Comparison of ENCODE assay signal across 12 mouse cellular contexts in genomic region chr15:25858611-25859058, GRCm38 (mm10). TPM values are rescaled to one million over a fixed set of nuclear protein-coding genes. Genes with fewer than 3 reads are reported as not detected.
DNase-seq lines count a peak whose midpoint lies in the region; ATAC-seq and TF ChIP-seq lines count a peak whose summit lies in the region.
"Had no signal": no experiment of that assay in that cellular context is flagged by ENCODE, and none has a peak within 500 bp of the region (broad histone marks: within the 10 kb centered on the region; RNA-seq: fewer than 3 reads in every experiment).

No protein-coding gene starts in this region.

- TF ChIP-seq CTCF in CH12.LX (conservative IDR thresholded peaks at IDR 0.05 in 1 of 2, IDR thresholded peaks at IDR 0.05 in 1 of 2; ENCODE audit: low read depth in 2 of 2, low read length in 2 of 2): no peak

- no peaks in the 10 kb centered on the region for H3K79me2 ChIP-seq in CH12.LX (replicated peaks; ENCODE audit: control insufficient read depth, extremely low read depth, insufficient read depth, poor library complexity, severe bottlenecking)

- WGBS in liver, embryonic 12.5 days (ENCODE audit: insufficient replicate concordance): 44% methylated on average over 11 of the region's 12 CpGs
- WGBS in hindbrain, embryonic 14.5 days: 67% methylated on average over 12 of the region's 12 CpGs

- peak overlapping the region; percentile 77 for H3K27ac ChIP-seq in CH12.LX (ENCODE audit: insufficient read depth, low read depth)
- no peak overlapping the region for H3K27ac ChIP-seq in liver, embryonic 12.5 days
- H3K27ac ChIP-seq in hindbrain, embryonic 14.5 days: no peak overlapping the region
- H3K27ac ChIP-seq: embryonic facial prominence, embryonic 15.5 days; midbrain, embryonic 12.5 days had no signal

- no peaks in the 10 kb centered on the region for H3K27me3 ChIP-seq in CH12.LX (replicated peaks)
- no peaks in the 10 kb centered on the region for H3K27me3 ChIP-seq in liver, embryonic 12.5 days (replicated peaks)
- no peaks in the 10 kb centered on the region for H3K27me3 ChIP-seq in hindbrain, embryonic 14.5 days (ENCODE audit: control insufficient read depth, insufficient read depth, low read length)
- H3K27me3 ChIP-seq: embryonic facial prominence, embryonic 15.5 days; midbrain, embryonic 12.5 days had no signal

- dilution Hi-C loops in CH12.LX (cut with MboI; ENCODE audit: extremely low pct_ligation_motif_present, extremely low pct_unique_long_range_greater_than_20kb, low sequenced_read_pairs): no loop called here

- peaks cover 0 to 3% of the 10 kb centered on the region in 2 experiments for H3K36me3 ChIP-seq in CH12.LX (replicated peaks in 1 of 2; ENCODE audit: control insufficient read depth in 1 of 2, insufficient read depth in 1 of 2, low read length in 1 of 2)
- no peaks in the 10 kb centered on the region for H3K36me3 ChIP-seq in liver, embryonic 12.5 days
- H3K36me3 ChIP-seq in hindbrain, embryonic 14.5 days (replicated peaks; ENCODE audit: control insufficient read depth, insufficient read depth): no peaks in the 10 kb centered on the region
- H3K36me3 ChIP-seq: embryonic facial prominence, embryonic 15.5 days; midbrain, embryonic 12.5 days had no signal

- peak; percentile 71 for ATAC-seq in inflammation-experienced regulatory T-cells, adult 6 months
- no peak for ATAC-seq in liver, embryonic 12.5 days
- ATAC-seq in hindbrain, embryonic 14.5 days (ENCODE audit: low FRiP score): no peak
- ATAC-seq: hindbrain, embryonic 16.5 days had no signal

- peak; percentile 38; the same call in 1 of the 2 replicates for TF ChIP-seq POLR2A in CH12.LX (IDR thresholded peaks at IDR 0.05; ENCODE audit: low read depth, low read length)

- DNase-seq in CH12.LX (ENCODE audit: extremely low read depth): peak; percentile 68
- peak; percentile 64 to 68 for DNase-seq in spleen, postnatal 36 days (ENCODE audit: low spot score in 2 of 2)
- DNase-seq in cerebellum, postnatal 25 days: no peak
- no peak for DNase-seq in adrenal gland, postnatal 25 days
- no peak for DNase-seq in embryo, embryonic 10.5 days (ENCODE audit: low spot score)
- DNase-seq in hindbrain, embryonic 14.5 days (ENCODE audit: low spot score): no peak
- DNase-seq: gastrocnemius, postnatal 25 days had no signal

- H3K9ac ChIP-seq in CH12.LX (ENCODE audit: insufficient read depth, low read depth): peak overlapping the region; percentile 31; the same call in 1 of the 2 replicates
- H3K9ac ChIP-seq in liver, embryonic 12.5 days: no peak overlapping the region
- no peak overlapping the region for H3K9ac ChIP-seq in hindbrain, embryonic 14.5 days
- H3K9ac ChIP-seq: embryonic facial prominence, embryonic 15.5 days; midbrain, embryonic 12.5 days had no signal

- in situ Hi-C loops in CH12.LX (cut with MboI; ENCODE audit: low pct_ligation_motif_present, low pct_unique_long_range_greater_than_20kb, low sequenced_read_pairs): no loop called here

- H3K4me2 ChIP-seq in CH12.LX (ENCODE audit: insufficient read depth, low read depth, poor library complexity, severe bottlenecking): peak overlapping the region; percentile 78
- H3K4me2 ChIP-seq in liver, embryonic 12.5 days: peak overlapping the region; percentile 32; the same call in 1 of the 2 replicates
- H3K4me2 ChIP-seq in hindbrain, embryonic 14.5 days (replicated peaks): no peak overlapping the region
- H3K4me2 ChIP-seq: embryonic facial prominence, embryonic 15.5 days; midbrain, embryonic 12.5 days had no signal

- H3K4me3 ChIP-seq in CH12.LX (replicated peaks in 1 of 3; ENCODE audit: low read depth in 2 of 3, low read length in 2 of 3, poor library complexity in 1 of 3): peak overlapping the region; percentile 8 to 57 (median 43)
- no peak overlapping the region for H3K4me3 ChIP-seq in liver, embryonic 12.5 days
- H3K4me3 ChIP-seq in hindbrain, embryonic 14.5 days (replicated peaks; ENCODE audit: low read length): no peak overlapping the region
- H3K4me3 ChIP-seq: embryonic facial prominence, embryonic 15.5 days; midbrain, embryonic 12.5 days had no signal

- no peaks in the 10 kb centered on the region for H3K9me3 ChIP-seq in CH12.LX (replicated peaks; ENCODE audit: low read length)
- H3K9me3 ChIP-seq in liver, embryonic 12.5 days (replicated peaks): no peaks in the 10 kb centered on the region
- H3K9me3 ChIP-seq in hindbrain, embryonic 14.5 days (ENCODE audit: control insufficient read depth, low read length): no peaks in the 10 kb centered on the region
- H3K9me3 ChIP-seq: embryonic facial prominence, embryonic 15.5 days; midbrain, embryonic 12.5 days had no signal

- TF ChIP-seq RAD21 in CH12.LX (IDR thresholded peaks at IDR 0.05; ENCODE audit: low read depth, low read length): no peak; the same call in 1 of the 2 replicates

- H3K4me1 ChIP-seq in CH12.LX (ENCODE audit: control insufficient read depth in 1 of 2, insufficient read depth in 2 of 2): peaks cover 17 to 50% of the 10 kb centered on the region in 2 experiments
- H3K4me1 ChIP-seq in liver, embryonic 12.5 days: no peaks in the 10 kb centered on the region
- no peaks in the 10 kb centered on the region for H3K4me1 ChIP-seq in hindbrain, embryonic 14.5 days (replicated peaks; ENCODE audit: control insufficient read depth, insufficient read depth, low read length)
- H3K4me1 ChIP-seq: midbrain, embryonic 12.5 days had no signal

- TF ChIP-seq EP300 in CH12.LX (IDR thresholded peaks at IDR 0.05; ENCODE audit: low read length): no peak; the same call in 1 of the 2 replicates

TF ChIP-seq in CH12.LX, 34 proteins besides CTCF, POLR2A, EP300 and RAD21:
- TF ChIP-seq HCFC1 (IDR thresholded peaks at IDR 0.05; ENCODE audit: low read depth, low read length) (no peak), NELFE (IDR thresholded peaks at IDR 0.05; ENCODE audit: low read depth, low read length) (no peak; the same call in 1 of the 2 replicates), MYC (IDR thresholded peaks at IDR 0.05; ENCODE audit: low read depth, low read length) (no peak), MXI1 (IDR thresholded peaks at IDR 0.05; ENCODE audit: low read depth, low read length) (no peak), ELF1 (IDR thresholded peaks at IDR 0.05; ENCODE audit: low read depth, low read length) (peak; percentile 75), JUN (IDR thresholded peaks at IDR 0.05; ENCODE audit: insufficient read depth, low read depth, low read length) (no peak), POLR2AphosphoS2 (IDR thresholded peaks at IDR 0.05; ENCODE audit: low read depth, low read length) (no peak), SMC3 (IDR thresholded peaks at IDR 0.05; ENCODE audit: low read depth, low read length) (no peak), KAT2A (IDR thresholded peaks at IDR 0.05; ENCODE audit: insufficient replicate concordance, low read length) (no peak), SIN3A (IDR thresholded peaks at IDR 0.05; ENCODE audit: low read length) (peak; percentile 61; the same call in 1 of the 2 replicates), MAZ (IDR thresholded peaks at IDR 0.05; ENCODE audit: low read depth, low read length) (peak; percentile 68; the same call in 1 of the 2 replicates), BHLHE40 (IDR thresholded peaks at IDR 0.05; ENCODE audit: low read depth, low read length) (peak; percentile 53), ZNF384 (IDR thresholded peaks at IDR 0.05; ENCODE audit: low read depth, low read length) (no peak), RCOR1 (conservative IDR thresholded peaks at IDR 0.05; ENCODE audit: low read depth, low read length) (0 out of 2 replicates have a peak, but pooled peaks have one; percentile 38), IRF4 (IDR thresholded peaks at IDR 0.05; ENCODE audit: low read depth, low read length) (peak; percentile 39; the same call in 1 of the 2 replicates), MAX (IDR thresholded peaks at IDR 0.05; ENCODE audit: low read length) (no peak), TBP (conservative IDR thresholded peaks at IDR 0.05; ENCODE audit: low read depth, low read length) (no peak), MEF2A (IDR thresholded peaks at IDR 0.05; ENCODE audit: borderline replicate concordance, low read depth, low read length) (no peak), MAFK (IDR thresholded peaks at IDR 0.05; ENCODE audit: insufficient replicate concordance, low read length) (no peak), GABPA (IDR thresholded peaks at IDR 0.05; ENCODE audit: insufficient replicate concordance, low read depth, low read length) (no peak), JUND (conservative IDR thresholded peaks at IDR 0.05; ENCODE audit: low read depth, low read length) (no peak), ZKSCAN1 (IDR thresholded peaks at IDR 0.05; ENCODE audit: borderline replicate concordance, low read depth, low read length) (no peak), USF1 (IDR thresholded peaks at IDR 0.05; ENCODE audit: low read depth, low read length) (no peak), CHD2 (IDR thresholded peaks at IDR 0.05; ENCODE audit: low read length) (peak; percentile 49; the same call in 1 of the 2 replicates), ETS1 (conservative IDR thresholded peaks at IDR 0.05; ENCODE audit: low read depth, low read length) (peak; percentile 46; the same call in 1 of the 2 replicates), TCF12 (IDR thresholded peaks at IDR 0.05; ENCODE audit: low read depth, low read length) (peak; percentile 18; the same call in 1 of the 2 replicates), USF2 (conservative IDR thresholded peaks at IDR 0.05; ENCODE audit: low read depth, low read length) (no peak), ZC3H11A (IDR thresholded peaks at IDR 0.05; ENCODE audit: low read depth, low read length) (no peak), CHD1 (IDR thresholded peaks at IDR 0.05; ENCODE audit: low read depth, low read length) (no peak), PAX5 (IDR thresholded peaks at IDR 0.05; ENCODE audit: low read length) (no peak), UBTF (IDR thresholded peaks at IDR 0.05; ENCODE audit: low read depth, low read length) (no peak)

RNA-seq across cellular contexts. Expression of gene Retreg1, which starts 15.7 kb away (rescaled TPM):
- total RNA-seq in CH12.LX (2012; rRNA removed) (15.3 and 19.0 TPM in 2 replicates), CH12.LX (2014; rRNA removed) (28.7 and 32.1 TPM in 2 replicates)
- 17.3 and 17.5 TPM in 2 replicates for polyA plus RNA-seq in CH12.LX (2012; ENCODE audit: insufficient read length, low read depth)
- 10 to 100 TPM; 53.0 to 73.2 (median 58.3) TPM for polyA plus RNA-seq in inflammation-experienced regulatory T-cells, adult 6 months (2017; shearing (Covaris generic))
- polyA plus RNA-seq in liver, embryonic 12.5 days (2016; fragmentation: Nextera tagmentation; extraction: Ambion mirVana): 1.0 and 1.1 TPM in 2 replicates
- total RNA-seq in adrenal gland, postnatal 25 days (2021): 30.1 and 40.7 TPM in 2 replicates
- 15.3 and 19.7 TPM in 2 replicates for polyA plus RNA-seq in hindbrain, embryonic 14.5 days (2014; fragmentation: Nextera tagmentation; extraction: Ambion mirVana)

Comparison
In these comparisons a context has a peak if more than half of its experiments do, and no peak if none do; other contexts are left out.
1. DNase-seq: peak in CH12.LX (single experiment) and spleen, postnatal 36 days (2 of 2); none in cerebellum, postnatal 25 days (0 of 2), adrenal gland, postnatal 25 days (single experiment), embryo, embryonic 10.5 days (single experiment) and hindbrain, embryonic 14.5 days (single experiment).
2. H3K4me3 ChIP-seq: peak in CH12.LX (3 of 3); none in liver, embryonic 12.5 days (single experiment) and hindbrain, embryonic 14.5 days (single experiment).